Mouse (Mus musculus) olfactory bulb, adult 2 months (tissue): ENCODE results near the gene Ggt1. TPM values are rescaled to one million over a fixed set of nuclear protein-coding genes. Genes with fewer than 3 reads are reported as not detected.
A peak's percentile ranks its signal among the peaks of the same experiment; 100 is the strongest.

ENCODE experiments used
- H3K27ac ChIP-seq: fragments of 200-500 bp; 2 replicates; pipeline ENCODE4 v1.5.1; 2012; ENCODE audit warnings: low read depth, low read length; ENCODE audit not compliant: insufficient read depth
- H3K4me1 ChIP-seq: fragments of 200-500 bp; 2 replicates; pipeline ENCODE4 v1.6.1; 2012; ENCODE audit warnings: low read length; ENCODE audit not compliant: control insufficient read depth, insufficient read depth
- H3K4me3 ChIP-seq: fragments of 200-500 bp; 2 replicates; pipeline ENCODE4 v1.5.1; 2012; ENCODE audit warnings: mild to moderate bottlenecking, low read depth, low read length, moderate library complexity; ENCODE audit not compliant: insufficient read depth
- CTCF ChIP-seq: fragments of 200-500 bp; IDR thresholded peaks from 2 replicates; pipeline ENCODE4 v1.5.1; 2012; ENCODE audit warnings: low read depth, mild to moderate bottlenecking, low read length, moderate library complexity; ENCODE audit not compliant: insufficient read depth
- POLR2A ChIP-seq: fragments of 200-500 bp; IDR thresholded peaks from 2 replicates; pipeline ENCODE4 v1.6.1; 2012; ENCODE audit warnings: mild to moderate bottlenecking, low read depth, low read length, moderate library complexity; ENCODE audit not compliant: insufficient read depth
- WGBS: fragments of 180-500 bp; shearing (Covaris S2); methylation state at CpG from one replicate; pipeline ENCODE4 v1.1.7; 2018; 5-methylcytosine and 5-hydroxymethylcytosine counted together
- polyA plus RNA-seq: library from polyadenylated mRNA; stranded (reverse); fragments of >200 nt; gene quantifications from 2 replicates; pipeline ENCODE4 v1.2.4, GENCODE M21; 2012; ENCODE audit warnings: low replicate concordance; ENCODE audit not compliant: missing spikeins, insufficient read depth, insufficient read length

Ggt1 gene
- polyA plus RNA-seq, 1 experiment, result not detected

DNA sequence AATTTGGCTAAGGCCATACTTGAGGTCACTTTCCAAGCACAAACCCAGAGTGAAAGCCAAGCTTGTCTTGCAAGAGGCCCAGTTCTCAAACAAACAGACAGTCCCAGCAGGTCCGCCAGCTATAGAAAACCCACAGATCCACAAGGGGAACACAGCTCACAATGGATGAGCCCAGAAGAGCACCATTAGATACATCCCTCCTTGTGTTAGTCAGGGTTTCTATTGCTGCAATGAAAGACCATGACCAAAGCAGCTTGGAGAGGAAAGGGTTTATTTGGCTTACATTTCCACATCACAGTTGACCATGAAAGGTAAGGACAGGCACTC is 25.1 kb downstream of the Ggt1 start:
- Histone ChIP-seq H3K4me1 (peaks cover 6% of the 10 kb centered on the region), H3K4me3 (no peak overlapping the region), H3K27ac (no peak overlapping the region)
- no peak for TF ChIP-seq CTCF
- no peak for TF ChIP-seq POLR2A
- 75% methylated on average over 1 of the region's 1 CpGs for WGBS

DNA sequence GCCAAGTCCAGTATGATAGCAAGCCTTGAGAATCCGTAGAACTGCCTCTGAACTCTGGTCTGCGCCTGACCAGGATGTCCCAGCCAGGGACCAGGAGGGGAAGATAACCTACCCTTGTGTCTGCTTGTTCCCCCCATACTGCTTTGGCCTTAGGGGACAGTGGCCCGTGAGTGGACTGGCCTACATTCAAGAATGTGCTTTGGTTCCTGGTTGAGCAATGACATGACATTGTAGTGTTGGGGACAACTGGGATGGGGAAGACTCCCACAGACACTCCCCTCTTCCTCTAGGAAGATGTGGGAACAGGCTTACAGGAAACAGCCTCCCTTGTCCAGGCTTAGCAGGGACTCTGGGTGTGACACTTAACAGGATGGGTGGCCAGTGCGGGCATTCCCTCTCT is 26.4 kb downstream of the Ggt1 start:
- no peak for TF ChIP-seq CTCF
- no peak for TF ChIP-seq POLR2A
- Histone ChIP-seq H3K4me3 (no peak overlapping the region), H3K4me1 (peaks cover 6% of the 10 kb centered on the region), H3K27ac (no peak overlapping the region)
- WGBS, result 89% methylated on average over 4 of the region's 4 CpGs

DNA sequence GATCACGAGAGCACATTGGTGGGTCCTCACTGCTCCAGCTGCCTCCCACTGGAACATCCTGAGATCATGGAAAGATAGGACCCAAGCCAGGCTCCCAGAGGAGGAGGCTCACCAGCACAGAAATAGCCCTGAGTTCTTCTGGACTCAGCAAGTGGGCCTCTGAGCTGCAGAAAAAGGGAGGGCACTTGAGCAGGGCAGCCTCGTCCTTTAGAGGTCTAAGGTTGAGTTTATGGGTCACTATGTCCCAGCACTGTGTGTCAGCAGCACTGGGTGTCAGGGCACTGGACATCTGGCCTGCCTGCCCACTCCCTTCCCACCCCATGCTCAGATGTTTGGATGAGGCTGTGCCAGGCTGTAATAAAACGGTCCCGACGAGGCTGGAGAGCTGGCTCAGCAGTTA is 26.9 kb downstream of the Ggt1 start:
- no peak for TF ChIP-seq CTCF
- no peak for TF ChIP-seq POLR2A
- H3K27ac ChIP-seq, result no peak overlapping the region
- H3K4me3 ChIP-seq, result no peak overlapping the region
- peaks cover 6% of the 10 kb centered on the region for H3K4me1 ChIP-seq
- 70% methylated on average over 5 of the region's 5 CpGs for WGBS

DNA sequence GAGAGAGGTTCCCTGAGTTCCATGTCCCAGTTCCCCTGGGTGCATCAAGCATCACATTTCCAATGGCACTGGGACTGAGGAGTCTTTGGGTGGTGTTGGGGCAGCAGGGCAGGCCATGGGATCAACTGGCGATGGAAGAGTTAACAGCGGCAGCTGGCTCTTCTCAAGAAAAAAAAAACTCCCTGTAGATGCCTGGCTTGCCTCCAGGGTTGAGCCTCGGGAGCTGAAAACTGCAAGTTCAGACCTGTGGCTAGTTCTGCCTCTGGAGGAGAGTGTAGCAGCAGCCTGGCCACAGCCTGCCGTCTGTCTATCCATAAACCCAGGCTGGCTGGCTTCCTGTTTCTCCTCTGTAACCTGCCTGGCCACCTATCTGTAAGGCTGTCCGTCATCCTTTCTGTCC is 27.7 kb downstream of the Ggt1 start, which contains the start of gene Ggt5:
TSS of gene Ggt5 (plus strand) at position 212 of the 400 bp plus-strand sequence.
- peaks cover 6% of the 10 kb centered on the region for H3K4me1 ChIP-seq
- no peak for TF ChIP-seq POLR2A
- TF ChIP-seq CTCF, result no peak
- H3K27ac ChIP-seq, result no peak within 1 kb of the TSS
- H3K4me3 ChIP-seq, result 0 out of 2 replicates have a peak within 1 kb of the TSS, but pooled peaks have one; percentile 11
- 28% methylated on average over 5 of the region's 5 CpGs for WGBS

DNA sequence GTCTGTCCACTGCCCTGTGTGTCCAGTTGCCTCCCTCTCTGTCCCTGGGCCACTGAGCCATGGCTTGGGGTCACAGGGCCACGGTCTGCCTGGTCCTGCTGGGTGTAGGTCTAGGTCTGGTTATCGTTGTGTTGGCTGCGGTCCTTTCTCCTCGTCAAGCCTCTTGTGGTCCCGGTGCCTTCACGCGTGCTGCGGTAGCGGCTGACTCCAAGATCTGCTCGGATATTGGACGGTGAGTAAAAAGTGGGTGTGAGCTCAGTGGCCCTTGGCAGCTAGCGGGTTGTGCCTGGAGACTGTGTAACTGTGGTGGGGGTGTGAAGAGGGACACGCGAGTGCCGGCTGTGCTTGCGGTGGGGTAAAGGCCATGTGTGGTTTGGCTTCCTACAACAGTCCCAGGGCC is 28.2 kb downstream of the Ggt1 start:
- TF ChIP-seq POLR2A (no peak), CTCF (no peak)
- H3K4me3 ChIP-seq, result 0 out of 2 replicates have a peak overlapping the region, but pooled peaks have one; percentile 11
- WGBS, result 78% methylated on average over 16 of the region's 16 CpGs
- H3K27ac ChIP-seq, result no peak overlapping the region
- peaks cover 6% of the 10 kb centered on the region for H3K4me1 ChIP-seq

DNA sequence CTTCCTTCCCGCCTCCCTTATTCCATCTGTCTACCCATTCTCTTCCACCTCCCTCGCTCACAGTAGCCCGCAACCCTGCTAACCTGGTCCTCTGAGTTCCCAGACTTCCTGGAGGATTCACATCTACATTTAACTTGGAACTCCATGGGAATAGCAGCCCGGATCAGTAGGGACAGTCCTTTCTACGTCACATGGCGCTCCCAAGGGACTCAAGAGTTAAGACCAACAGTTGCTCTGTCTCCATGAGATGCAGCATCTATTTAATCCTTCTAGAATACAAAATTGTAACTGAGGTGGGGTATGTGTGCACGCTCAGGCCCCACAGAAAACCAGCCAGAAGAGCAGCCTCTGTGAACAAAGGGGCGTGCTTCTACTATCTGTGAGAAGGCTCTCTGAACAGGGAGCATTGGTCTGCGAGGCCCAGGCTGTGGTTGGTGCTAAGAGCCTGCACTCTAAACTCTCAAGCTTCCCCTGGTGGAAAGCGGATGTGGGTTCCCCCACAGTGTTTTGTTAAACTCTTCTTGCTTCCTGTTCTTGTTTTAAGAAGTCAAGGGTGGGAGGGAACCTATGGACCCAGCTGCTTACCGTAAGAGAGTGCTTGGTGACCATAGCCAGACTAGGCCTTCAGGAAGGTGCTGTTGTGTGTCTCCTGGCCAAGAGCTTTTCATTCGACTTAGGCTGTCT is 29.9 kb downstream of the Ggt1 start:
- Histone ChIP-seq H3K4me3 (no peak overlapping the region), H3K27ac (no peak overlapping the region), H3K4me1 (peaks cover 6% of the 10 kb centered on the region)
- TF ChIP-seq CTCF (no peak), POLR2A (no peak)
- WGBS, result 86% methylated on average over 12 of the region's 12 CpGs

DNA sequence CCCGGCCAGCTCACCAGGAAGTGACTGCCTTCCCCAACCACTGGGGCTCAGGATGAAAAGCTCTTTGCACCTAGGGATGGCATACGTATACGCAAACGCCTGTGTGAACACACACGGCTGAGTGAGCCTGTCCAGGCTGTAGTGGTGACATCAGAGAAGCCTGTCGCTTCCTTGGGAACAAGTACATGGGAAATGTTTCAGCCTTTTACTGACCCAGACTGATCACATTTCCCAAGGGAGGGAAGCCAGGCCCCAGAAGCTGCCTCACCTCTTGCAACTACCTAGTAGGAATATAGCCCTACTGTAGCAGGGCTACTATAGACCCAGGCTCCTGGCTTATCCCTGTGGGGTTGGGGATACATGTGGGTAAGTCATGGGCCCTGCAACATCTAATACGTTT is 31.2 kb downstream of the Ggt1 start:
- TF ChIP-seq CTCF (no peak), POLR2A (no peak)
- H3K27ac ChIP-seq, result no peak overlapping the region
- no peak overlapping the region for H3K4me3 ChIP-seq
- peaks cover 6% of the 10 kb centered on the region for H3K4me1 ChIP-seq
- WGBS, result 91% methylated on average over 7 of the region's 7 CpGs

DNA sequence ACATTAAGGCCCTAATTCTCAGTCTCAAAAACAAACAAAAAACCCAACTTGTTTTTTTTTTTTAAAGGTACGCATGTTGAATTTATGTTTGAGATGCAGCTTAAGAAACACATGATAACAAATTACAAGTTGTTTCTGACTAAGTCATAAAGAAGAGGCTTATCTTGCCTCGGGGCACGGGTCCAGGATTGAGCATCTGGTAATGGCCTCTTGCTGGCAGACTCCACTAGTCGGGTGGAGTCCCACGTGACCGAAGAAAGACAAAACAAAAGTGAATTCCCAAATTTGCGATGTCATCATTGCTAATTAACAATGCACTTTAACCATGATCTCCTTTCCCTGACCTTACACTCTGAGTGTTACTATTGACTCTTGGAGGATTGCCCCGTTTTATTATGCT is 34.6 kb downstream of the Ggt1 start:
- no peak overlapping the region for H3K27ac ChIP-seq
- 51% methylated on average over 8 of the region's 8 CpGs for WGBS
- no peaks in the 10 kb centered on the region for H3K4me1 ChIP-seq
- no peak overlapping the region for H3K4me3 ChIP-seq
- TF ChIP-seq POLR2A (no peak), CTCF (no peak)

DNA sequence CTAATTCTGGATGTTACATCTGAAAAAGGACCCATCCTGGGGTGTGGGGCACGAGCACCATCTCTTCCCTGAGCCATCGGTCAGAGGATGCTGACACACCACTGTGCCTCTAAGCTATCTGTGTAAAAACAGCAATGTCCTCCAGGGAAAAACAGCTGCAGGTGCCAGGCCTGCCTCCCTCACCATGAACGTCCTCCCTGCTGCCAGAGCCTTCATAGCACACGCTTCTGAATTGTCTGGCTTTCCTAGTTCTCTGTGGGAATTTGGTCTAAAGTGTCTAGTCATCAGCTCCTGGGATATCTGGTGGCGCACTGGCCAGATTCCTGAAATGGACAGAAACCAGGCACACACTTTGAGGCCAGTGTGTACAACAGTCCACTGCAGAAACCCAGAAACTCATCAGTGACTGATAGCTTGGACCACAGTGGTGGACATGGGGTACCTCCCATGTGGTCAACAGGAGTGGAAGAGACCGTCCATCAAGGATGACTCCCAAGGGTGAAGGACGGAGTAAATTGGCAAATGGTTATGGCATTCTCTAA is 38.9 kb downstream of the Ggt1 start:
- no peak for TF ChIP-seq POLR2A
- no peak for TF ChIP-seq CTCF
- Histone ChIP-seq H3K27ac (no peak overlapping the region), H3K4me3 (no peak overlapping the region), H3K4me1 (no peaks in the 10 kb centered on the region)
- WGBS, result 79% methylated on average over 7 of the region's 7 CpGs
